Mouse (Mus musculus): ENCODE measurements around the gene Adora3.

Adora3 gene

DNA sequence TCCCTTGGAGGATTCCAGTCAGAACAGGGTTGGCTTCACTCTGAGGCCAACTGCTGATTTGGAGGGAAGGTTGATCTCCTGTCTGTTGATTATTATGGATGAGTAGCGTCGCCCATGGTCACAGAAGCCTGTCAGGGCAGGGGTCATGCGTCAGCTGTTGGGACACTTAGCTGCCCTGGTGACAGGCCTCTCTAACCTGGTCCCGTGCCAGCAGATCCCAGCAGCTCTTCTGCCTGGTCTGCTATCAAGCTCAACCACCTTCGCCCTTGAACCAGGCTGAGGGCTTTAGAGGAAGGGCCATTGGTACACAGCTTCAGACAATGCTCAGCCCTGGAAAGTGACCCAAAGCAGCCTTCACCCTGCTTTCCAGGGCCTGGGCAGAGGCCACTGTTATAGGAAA lies 5.4 kb downstream of the Adora3 start:
- DNase-seq (ENCODE audit: low read depth), result no peak

DNA sequence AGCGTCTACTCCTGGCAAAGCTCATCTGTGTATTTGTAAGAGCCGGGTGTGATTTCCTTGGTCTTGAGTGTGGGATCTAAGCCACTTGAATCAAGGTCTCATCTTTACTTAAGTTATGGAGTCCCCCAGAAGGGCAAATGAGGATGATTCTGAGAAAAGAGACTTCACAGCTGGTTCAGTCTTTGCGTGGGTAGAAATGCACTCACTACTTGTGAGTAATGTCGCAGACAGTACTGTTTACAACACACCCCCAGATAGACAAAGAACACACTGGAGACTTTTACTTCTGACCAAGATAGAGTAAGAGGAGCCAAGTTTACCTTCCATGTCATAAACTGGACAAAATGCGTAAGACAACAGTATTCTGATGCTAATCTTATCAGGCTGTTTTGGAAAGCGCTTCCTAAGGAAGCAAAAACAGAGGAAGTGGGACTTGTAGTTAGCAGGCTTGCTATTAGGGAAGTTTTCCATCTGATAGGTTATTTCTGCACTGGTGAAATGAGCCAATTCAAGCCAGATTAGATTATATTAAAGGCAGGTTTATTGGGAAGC lies 6.7 kb downstream of the Adora3 start:
- no peak for DNase-seq (ENCODE audit: low read depth)

DNA sequence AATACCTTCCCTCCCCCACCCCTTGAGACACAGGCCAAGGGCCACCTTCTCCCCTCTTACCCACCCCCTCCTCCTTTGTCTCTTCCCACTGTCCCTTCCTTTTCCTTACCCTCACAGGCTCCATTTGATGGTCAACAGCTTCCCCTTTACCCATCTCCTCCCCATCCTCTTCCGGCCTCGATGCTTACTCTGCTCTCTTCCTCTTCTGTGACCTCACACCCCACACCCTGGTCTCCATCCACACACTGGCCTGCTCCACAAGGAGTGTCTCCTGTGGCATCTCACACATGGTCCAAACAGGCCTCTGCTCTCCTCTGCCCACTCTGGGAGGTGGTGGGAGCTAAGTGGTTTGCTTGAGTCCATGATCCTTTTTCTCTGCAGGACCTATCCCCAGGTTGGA lies 7.3 kb downstream of the Adora3 start:
- DNase-seq (ENCODE audit: low read depth), result no peak

DNA sequence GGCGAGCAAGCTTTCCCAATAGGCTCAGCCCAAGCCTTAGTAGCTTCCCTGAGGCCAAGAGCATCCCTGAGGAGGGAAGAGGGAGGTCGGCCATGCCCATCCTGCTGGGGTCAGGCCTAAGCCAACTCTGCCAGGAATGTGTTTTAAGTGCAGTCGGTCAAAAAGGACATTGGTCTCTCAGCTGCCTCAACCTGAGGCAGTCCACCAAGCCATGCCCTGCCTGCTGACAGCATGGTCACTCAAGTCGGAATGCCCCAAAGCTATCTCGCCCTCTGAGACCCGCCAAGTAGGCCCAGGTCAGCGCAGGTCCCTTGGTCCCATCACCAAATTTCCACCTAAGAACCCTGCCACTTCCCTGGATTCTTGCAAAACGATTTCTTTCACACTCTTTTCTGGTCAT lies 8.1 kb downstream of the Adora3 start:
- no peak for DNase-seq (ENCODE audit: low read depth)

DNA sequence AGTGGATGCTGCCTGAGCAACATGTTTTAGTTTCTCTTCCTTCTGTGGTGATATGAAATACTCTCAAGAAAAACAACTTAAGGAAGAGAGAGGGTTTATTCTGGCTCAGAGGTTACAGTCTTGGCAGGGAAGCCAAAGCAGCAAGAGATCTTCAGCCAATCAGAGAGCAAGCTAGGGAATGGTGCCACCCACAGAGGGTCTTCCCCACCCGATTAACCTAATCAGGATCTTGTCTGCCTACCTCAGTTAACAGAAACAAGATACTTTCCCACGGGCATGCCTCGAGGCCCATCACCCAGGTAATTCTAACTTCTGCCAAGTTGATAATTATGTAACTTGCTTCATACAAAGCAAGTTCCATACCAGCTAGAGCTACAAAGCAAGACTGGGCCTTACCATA lies 9.8 kb downstream of the Adora3 start:
- DNase-seq (ENCODE audit: low read depth), result no peak

DNA sequence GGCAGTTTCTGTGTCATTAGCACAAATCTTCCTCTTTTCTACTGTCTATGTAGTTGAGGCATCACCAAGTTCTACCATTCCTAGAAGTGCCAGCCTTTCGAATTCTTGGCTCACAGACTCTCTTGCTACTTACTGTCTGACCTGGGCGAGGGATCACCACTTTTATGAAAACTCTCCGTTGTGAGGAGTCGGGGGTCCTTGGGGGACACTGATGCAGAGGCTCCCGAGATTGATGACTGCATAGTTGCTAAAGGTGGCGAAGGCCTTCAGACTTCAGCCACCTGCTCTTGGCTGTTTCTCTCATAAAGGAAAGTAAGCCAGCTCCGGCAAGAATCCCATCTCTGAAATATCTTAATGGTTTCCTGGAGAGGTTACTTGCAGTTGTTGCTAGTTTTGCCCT lies 11.4 kb downstream of the Adora3 start:
- DNase-seq (ENCODE audit: low read depth), result no peak

DNA sequence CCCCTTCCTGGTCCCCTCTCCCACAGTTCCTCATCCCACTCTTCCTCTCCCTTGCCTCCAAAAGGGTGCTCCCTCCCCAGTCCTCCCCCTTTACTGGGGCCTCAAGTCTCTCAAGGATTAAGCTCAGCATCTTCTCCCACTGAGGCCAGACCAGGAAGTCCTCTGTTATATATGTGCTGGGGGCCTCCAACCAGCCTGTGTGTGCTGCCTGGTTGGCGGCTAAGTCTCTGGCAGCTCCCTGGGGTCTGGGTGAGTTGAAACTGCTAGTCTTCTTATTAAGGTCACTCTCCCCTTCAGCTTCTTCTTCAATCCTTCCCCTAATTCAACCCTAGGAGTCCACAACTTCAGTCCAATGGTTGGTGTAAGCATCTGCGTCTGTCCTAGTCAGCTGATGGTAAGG lies 12.5 kb downstream of the Adora3 start:
- DNase-seq (ENCODE audit: low read depth), result no peak

DNA sequence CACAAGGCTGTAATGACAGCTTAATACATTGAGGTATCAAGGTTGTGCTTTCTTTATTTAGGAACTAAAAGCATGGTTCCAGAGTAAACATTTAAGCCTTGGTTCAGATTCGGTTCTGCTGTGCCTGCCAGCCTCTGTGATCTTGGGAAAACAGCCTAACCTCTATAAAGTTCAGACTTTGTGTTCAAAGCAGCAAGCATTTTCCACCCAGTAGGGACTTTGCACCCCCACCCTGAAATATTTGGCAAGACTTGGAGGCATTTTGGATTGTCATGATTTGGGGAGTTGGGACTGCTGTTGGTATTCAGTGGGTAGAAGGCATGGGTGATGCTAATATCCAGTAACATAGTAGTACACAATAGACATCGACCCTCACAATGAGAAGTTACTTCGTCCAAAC lies 18.3 kb downstream of the Adora3 start:
- DNase-seq (ENCODE audit: low read depth), result no peak

DNA sequence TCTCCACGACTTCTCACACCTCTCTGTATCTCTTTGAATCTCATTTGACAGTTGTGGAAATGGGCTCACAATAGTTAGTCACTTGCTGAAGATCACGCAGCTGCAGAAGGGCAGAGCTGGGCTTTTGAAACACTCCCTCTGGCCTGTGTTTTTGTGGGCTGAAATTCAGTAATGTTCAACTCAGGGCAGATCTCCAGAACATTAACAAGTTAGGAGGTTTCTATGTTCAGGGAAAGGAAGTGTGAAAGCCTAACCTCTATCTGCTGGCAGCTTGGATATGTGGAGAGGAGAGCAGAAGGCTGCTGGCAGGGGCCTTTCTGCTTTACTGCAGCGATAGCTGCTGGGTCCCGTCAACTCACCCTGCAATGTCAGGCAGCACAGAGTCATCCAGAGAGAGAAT lies 19.6 kb downstream of the Adora3 start:
- DNase-seq (ENCODE audit: low read depth), result no peak

DNA sequence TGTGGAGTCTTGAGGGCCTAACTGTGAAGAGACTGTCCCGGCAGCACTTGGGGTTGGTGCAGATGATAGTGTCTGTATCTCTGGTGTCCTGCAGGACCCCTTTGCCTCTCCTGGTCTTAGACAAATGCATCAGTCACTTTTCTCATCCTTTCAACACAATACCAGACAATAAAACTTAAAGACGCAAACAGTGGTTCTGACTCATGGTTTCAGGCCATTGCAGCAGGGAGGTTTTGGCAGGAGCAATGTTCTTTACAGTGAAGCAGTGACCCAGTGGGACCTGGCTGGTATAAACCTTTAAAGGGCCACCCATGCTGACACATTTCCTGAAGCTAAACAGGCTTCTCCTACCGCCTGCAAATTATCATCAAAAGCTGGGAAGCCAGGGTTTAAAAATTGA lies 20.5 kb downstream of the Adora3 start:
- DNase-seq (ENCODE audit: low read depth), result no peak

DNA sequence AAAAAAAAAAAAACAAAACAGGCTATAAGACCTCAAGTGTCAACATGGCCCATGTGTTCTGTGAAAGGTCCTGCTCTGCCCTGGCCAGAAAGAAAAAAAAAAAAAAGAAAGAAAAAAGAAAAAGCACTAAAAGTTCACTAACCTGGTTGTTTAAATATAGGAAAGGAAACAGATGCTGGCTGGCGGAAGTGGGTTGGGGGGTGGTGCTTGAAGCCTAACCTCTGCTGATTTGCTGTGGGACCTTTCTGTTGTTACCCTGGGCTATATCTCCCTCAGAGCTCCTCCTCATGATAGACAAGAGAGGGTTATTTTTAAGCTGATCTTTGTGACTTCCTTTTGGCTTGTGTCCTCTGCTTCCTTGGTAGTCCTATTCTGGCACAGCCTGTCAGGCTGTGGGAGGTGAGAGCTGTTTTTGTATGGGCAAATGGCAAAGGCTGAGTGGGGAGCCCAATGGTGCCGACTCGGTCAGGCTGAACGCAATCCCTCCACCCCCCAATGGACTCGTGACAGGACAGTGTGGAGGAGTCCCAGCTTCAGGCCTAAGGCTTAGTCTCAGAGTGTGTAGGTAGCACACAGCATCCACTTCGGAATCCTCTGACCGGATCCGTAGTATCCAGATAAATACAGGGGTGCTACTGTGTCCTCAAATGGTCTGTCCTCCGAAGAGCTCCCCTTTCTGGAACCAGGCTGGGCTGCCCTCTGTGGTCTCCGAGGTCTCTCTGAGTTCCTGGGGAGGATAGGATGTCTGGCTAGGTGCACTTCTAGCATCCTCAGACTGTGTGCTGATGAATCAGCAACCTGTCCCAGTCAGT lies 21.3 kb downstream of the Adora3 start:
- peak; percentile 91 for DNase-seq (ENCODE audit: low read depth)

DNA sequence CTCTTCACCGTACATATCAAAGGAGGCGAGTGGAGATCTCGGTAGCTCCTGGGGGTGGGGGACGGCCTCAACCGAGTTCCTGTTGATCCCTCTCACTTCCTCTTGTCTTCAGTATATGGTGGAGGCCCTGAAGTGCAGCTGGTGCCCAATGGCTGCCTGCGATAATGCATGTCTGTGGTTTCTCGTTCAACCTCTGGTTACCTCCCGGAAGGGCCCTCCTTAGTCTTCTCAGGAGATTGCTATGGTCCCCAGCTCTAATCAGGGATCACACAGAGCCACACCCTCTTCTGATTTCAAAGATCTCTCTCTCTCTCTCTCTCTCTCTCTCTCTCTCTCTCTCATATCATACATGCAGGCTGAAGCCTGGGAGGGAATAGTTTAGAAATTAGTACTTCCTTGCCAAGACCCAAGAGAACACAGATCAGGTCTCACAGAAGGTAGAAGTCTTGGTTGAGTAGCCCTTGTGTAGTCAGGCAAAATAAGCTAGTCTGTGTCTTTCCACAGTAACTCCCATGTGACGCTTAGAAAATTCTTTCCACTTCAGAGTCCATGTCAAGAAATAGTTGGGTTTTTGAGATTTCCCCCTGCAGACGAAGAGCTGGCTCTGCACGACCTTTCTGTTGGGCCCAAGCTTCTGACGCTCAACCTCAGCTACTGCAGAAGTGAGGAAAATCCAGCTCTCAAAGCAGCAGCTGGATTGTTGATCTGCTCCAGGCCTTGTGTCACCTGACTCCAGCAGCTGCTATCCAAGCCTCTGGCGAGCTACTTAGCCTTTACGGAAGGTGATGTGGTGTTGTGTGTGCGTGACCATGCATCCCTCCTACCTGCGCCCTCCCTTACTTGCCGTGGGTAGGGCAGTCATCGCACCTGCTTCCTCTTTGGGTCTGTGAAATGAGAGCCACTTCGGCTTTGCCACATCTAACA lies 22.2 kb downstream of the Adora3 start:
- DNase-seq (ENCODE audit: low read depth), result peak; percentile 89

DNA sequence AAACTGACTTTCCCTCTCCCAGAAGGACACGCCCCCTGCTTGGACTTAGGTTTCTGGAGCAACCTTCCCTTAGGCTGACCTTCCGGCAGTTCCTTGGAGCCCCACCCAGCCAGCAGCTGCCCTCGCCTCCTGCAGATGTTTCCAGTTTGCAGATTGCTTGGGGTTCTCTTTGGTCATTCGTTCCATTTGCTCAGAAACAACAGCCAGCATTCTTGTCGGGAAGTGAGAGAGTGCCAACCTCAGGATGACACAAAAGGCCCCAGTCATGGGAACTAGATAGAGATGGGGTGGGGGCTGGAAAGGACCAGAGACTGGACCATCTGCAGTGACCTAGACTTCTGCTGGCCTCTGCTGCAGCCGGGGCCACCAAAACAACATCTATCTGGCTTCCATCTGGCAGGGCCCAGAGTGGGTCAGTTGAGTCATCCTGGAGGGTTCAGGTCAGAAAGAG lies 23.3 kb downstream of the Adora3 start:
- DNase-seq (ENCODE audit: low read depth), result peak; percentile 52

DNA sequence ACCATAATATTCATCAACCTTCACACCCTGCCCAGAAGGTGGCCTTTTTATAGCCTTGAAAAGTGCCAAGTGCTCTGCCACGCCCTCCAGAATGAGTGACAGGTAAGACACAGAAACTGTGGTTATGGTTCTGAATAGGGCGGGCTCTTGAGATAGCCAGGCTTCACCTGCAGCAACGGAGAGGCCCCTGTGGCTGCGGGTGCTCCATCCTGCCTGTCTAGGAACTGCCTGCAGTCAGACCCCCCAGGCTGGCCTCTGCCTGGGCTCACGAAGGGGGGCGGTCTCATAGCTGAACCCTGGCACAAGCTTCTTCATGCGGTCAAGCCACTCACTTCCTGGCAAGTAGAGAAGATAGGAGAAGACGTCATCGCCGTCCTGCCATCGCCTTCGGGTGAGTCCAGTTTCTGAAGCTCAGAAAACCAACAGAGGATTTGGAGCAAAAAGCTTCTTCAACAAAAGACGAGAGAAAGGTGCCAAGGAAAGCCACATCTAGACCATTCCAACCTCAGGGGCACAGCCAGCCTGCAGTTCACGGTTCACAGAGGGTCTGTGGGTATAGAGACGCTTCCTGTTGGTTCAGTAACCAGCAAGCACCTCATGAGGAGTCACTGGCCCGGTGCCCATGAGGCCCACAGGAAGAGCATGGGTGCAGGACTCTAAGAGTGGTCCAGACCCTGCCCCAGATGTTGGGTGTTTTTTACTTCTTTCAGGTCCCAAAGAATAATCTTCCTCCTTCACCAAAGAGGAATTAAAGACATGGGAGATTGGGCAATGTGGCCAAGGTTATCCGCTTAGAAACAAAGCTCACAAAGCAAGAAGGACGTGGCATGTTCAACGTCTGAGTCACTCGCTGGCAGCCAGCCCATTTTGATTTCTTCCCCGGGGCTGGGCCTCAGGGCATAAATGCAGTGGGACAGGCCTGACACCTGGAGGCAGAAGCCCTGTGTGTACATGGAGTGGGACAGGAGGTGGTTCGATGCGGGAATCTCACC lies 24.2 kb downstream of the Adora3 start:
- peak; percentile 92 for DNase-seq (ENCODE audit: low read depth)

DNA sequence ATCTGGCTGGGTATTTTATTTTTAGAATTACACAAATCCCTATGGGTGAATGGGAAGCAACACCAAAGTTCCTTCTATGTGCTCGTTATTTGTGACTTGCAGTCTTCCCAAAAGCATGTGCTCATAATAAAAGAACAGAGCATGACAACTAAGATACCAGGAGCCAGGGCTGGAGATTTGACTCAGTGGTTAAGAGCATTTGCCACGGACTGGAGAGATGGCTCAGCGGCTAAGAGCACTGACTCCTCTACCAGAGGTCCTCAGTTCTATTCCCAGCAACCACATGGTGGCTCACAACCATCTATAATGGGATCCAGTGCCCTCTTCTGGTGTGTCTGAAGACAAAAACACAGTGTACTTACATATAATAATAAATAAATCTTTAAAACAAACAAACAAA lies 26.2 kb downstream of the Adora3 start:
- no peak for DNase-seq (ENCODE audit: low read depth)

DNA sequence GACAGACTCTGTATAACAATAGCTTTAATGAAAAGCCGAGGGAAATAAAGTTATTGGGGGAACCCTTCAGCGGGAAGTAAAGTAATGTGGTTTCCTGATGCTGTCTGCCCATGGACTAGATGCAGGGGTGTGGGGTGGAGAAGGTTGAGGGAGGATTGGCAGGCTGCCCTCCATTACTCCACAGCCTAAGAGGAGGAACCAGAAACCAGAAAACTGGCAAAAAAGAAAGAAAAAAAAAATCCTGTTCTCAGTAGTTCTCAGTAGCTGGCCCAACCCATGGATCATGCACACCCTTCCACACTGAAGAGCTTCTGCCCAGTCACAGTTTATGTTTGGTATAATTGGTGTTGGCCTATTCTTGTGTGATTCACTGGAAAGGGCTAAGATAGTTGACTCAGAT lies 27.7 kb downstream of the Adora3 start:
- DNase-seq (ENCODE audit: low read depth), result no peak

DNA sequence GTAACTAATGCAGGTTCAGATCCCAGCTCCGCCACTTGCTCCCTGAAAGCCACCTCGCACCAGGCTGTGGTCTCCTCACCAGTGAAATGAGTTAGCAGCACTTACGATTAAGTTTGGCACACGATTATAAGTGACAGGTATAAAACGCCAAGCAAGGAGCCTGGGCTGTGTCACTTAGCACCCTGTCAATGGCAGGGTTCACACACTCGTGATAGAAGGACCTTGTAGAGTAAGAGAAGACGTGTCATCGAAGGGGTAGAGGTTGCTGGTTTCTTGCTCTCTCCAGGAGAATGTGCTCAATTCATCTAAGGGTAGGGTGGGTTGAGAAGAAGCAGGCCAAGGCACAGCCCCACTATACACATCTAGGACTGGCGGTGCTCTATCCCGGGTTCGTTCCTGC lies 28.2 kb downstream of the Adora3 start:
- DNase-seq (ENCODE audit: low read depth), result no peak

DNA sequence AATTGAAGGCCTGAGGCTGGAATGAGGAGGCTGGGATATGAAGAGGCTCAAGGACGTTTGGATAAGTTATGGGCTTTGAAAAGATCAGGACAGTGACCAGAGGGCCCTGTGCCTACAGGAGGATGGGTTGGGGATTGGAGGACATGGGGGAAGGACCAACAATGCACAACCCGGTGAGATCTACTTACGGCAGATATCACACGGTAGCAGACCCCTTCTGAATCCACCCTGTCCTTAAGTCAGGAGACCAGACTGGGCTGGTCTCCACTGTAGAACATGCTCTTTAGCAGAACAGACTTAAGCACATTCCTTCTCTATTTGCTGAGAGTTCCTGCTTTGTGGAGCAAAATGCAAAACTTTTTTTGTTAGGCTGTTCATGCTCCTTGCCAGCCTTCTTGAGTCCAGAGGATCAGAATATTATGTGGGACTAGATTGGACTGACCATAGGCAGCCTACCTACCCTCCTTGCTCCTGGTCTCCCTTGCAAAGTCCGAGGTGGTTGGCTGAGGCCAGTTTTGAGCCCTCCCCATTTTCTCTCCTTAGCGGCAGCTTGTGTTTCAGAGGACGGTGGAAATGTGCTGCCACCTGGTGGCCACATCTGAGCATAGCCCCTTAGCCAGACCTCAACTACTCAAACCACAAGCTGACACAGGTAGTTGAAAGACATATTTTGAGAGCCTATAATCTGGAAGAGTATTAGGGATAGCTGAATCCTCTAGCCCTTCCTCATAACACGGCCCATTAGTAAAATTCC lies 28.9 kb downstream of the Adora3 start:
- peak; percentile 94 for DNase-seq (ENCODE audit: low read depth)

DNA sequence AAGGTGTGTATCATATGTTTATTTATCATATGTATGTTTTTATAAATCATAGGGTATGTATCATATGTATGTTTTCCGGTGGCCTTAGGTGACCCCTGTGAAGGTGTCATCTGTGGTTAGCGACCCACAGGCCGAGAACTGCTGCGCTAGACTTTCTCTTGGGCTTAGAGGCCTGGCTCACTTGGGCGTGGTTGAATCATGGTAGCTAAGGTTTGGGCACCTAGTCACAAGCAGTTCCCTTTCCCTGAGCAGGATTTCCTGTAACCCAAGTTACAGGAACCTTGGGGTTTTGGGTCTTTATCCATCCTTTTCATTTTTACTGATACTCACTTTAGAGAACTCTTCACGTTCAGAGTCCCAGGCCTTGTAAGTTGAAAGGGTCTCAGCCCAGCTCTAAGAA lies 29.6 kb downstream of the Adora3 start:
- DNase-seq (ENCODE audit: low read depth), result peak; percentile 66

DNA sequence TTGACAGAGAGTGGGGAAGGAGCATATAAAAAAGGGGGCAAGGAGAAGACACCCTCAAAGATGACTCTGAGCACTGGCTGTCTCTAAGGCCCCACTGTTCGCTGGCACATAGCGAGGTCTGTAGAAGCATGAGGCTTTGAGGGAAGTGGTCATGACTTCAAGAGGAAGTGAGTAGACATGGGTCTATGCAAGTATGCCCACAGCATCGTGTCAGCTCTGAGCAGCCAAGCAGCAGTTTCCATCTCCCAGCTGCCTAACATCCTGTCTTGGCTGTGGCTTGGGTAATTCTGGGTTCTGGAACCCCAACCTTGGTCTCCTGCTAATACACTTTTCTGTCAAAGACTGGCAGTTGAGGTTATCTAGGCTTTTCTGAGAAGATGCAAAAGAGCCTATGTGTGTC lies 30.1 kb downstream of the Adora3 start:
- peak; percentile 72 for DNase-seq (ENCODE audit: low read depth)

DNA sequence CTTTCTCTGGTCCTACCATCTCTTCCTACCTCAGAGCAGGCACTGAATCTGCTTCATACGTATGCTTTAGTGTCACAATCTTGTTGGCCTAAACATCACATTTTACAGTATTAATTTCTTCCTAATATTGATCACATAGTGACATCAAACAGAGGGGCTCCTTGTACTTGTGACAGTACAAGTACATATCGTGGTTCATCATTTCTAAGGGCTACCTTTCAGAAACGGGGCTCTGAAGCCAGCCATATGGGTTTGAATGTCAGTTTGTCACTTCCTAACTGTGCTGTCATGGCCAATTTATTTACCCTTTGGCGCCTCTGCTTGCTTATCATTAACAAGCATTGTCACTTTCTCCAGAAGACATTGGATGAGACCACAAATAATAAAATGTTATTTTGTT lies 30.8 kb downstream of the Adora3 start:
- no peak for DNase-seq (ENCODE audit: low read depth)

Data from induced T-regulatory cell, adult 2 months (primary cell).